Mouse (Mus musculus): ENCODE data around the gene Retreg1. TPM values are rescaled to one million over a fixed set of nuclear protein-coding genes. Genes with fewer than 3 reads are reported as not detected.

Gene Retreg1
- total RNA-seq, 2 experiments from 2014 or later: 170 to 181 TPM

GRCm38 (mm10) chr15:25948257-25949223 is 105.6 kb downstream of the Retreg1 start:
- peak overlapping the region; percentile 95 for H3K27ac ChIP-seq
- DNase-seq: peak; percentile 76
- H3K4me3 ChIP-seq: peak overlapping the region; percentile 79
- no peak for TF ChIP-seq CTCF (IDR thresholded peaks at IDR 0.05)
- intact Hi-C loops (cut with DNase I): loop anchor here (2.0 kb wide), 1 partner anchor 34 kb away; no protein-coding TSS in a partner anchor

- H3K4me3 ChIP-seq: no peak overlapping the region
- intact Hi-C loops (cut with DNase I): loop anchor here (2.0 kb wide), 1 partner anchor 35 kb away; no protein-coding TSS in a partner anchor
- no peak for TF ChIP-seq CTCF (IDR thresholded peaks at IDR 0.05)
- H3K27ac ChIP-seq: peak overlapping the region; percentile 95
- DNase-seq: no peak
Measured at GRCm38 (mm10) chr15:25949696-25950095, 106.7 kb downstream of the Retreg1 start.

- no peak for TF ChIP-seq CTCF (IDR thresholded peaks at IDR 0.05)
- H3K4me3 ChIP-seq: no peak overlapping the region
- intact Hi-C loops (cut with DNase I): no loop called here
- peak overlapping the region; percentile 95 for H3K27ac ChIP-seq
- no peak for DNase-seq
Measured at GRCm38 (mm10) chr15:25950584-25950983, 107.6 kb downstream of the Retreg1 start.

- TF ChIP-seq CTCF (IDR thresholded peaks at IDR 0.05): no peak
- Histone ChIP-seq H3K27ac (peak overlapping the region; percentile 95), H3K4me3 (no peak overlapping the region)
- intact Hi-C loops (cut with DNase I): no loop called here
- no peak for DNase-seq
Measured at GRCm38 (mm10) chr15:25951037-25951436, 108.1 kb downstream of the Retreg1 start.

GRCm38 (mm10) chr15:25956001-25956400 is 113.0 kb downstream of the Retreg1 start:
- H3K27ac ChIP-seq: peak overlapping the region; percentile 89
- no peak for DNase-seq
- TF ChIP-seq CTCF (IDR thresholded peaks at IDR 0.05): no peak
- intact Hi-C loops (cut with DNase I): loop anchor here (2.0 kb wide), 1 partner anchor 41 kb away; no protein-coding TSS in a partner anchor
- H3K4me3 ChIP-seq: peak overlapping the region; percentile 21; the same call in 1 of the 2 replicates

GRCm38 (mm10) chr15:25956422-25957117 is 113.6 kb downstream of the Retreg1 start:
- TF ChIP-seq CTCF (IDR thresholded peaks at IDR 0.05): no peak
- H3K4me3 ChIP-seq: peak overlapping the region; percentile 48
- DNase-seq: peak; percentile 53
- H3K27ac ChIP-seq: peak overlapping the region; percentile 89
- intact Hi-C loops (cut with DNase I): loop anchor here (2.0 kb wide), 1 partner anchor 42 kb away; no protein-coding TSS in a partner anchor

GRCm38 (mm10) chr15:25957651-25958050 is 114.7 kb downstream of the Retreg1 start:
- TF ChIP-seq CTCF (IDR thresholded peaks at IDR 0.05): no peak
- no peak for DNase-seq
- peak overlapping the region; percentile 48 for H3K4me3 ChIP-seq
- H3K27ac ChIP-seq: peak overlapping the region; percentile 89
- intact Hi-C loops (cut with DNase I): loop anchor here (2.0 kb wide), 1 partner anchor 43 kb away; no protein-coding TSS in a partner anchor

GRCm38 (mm10) chr15:25959375-25959774 is 116.4 kb downstream of the Retreg1 start:
- Histone ChIP-seq H3K4me3 (no peak overlapping the region), H3K27ac (peak overlapping the region; percentile 6)
- intact Hi-C loops (cut with DNase I): no loop called here
- TF ChIP-seq CTCF (IDR thresholded peaks at IDR 0.05): peak; percentile 71
- DNase-seq: no peak

GRCm38 (mm10) chr15:25960231-25960630 is 117.3 kb downstream of the Retreg1 start:
- intact Hi-C loops (cut with DNase I): loop anchor here (2.0 to 10.0 kb wide), 2 partner anchors 59 to 225 kb away; no protein-coding TSS in a partner anchor
- no peak for TF ChIP-seq CTCF (IDR thresholded peaks at IDR 0.05)
- Histone ChIP-seq H3K4me3 (no peak overlapping the region), H3K27ac (peak overlapping the region; percentile 6)
- DNase-seq: no peak

- intact Hi-C loops (cut with DNase I): loop anchor here (10.0 kb wide), 1 partner anchor 231 kb away; no protein-coding TSS in a partner anchor
- Histone ChIP-seq H3K27ac (peak overlapping the region; percentile 81), H3K4me3 (no peak overlapping the region)
- no peak for DNase-seq
- TF ChIP-seq CTCF (IDR thresholded peaks at IDR 0.05): no peak
Measured at GRCm38 (mm10) chr15:25966220-25966774, 123.3 kb downstream of the Retreg1 start.

GRCm38 (mm10) chr15:25971596-25971995 is 128.6 kb downstream of the Retreg1 start:
- no peak for TF ChIP-seq CTCF (IDR thresholded peaks at IDR 0.05)
- intact Hi-C loops (cut with DNase I): no loop called here
- Histone ChIP-seq H3K27ac (no peak overlapping the region), H3K4me3 (no peak overlapping the region)
- DNase-seq: no peak

GRCm38 (mm10) chr15:25972758-25973157 is 129.8 kb downstream of the Retreg1 start:
- Histone ChIP-seq H3K27ac (no peak overlapping the region), H3K4me3 (no peak overlapping the region)
- intact Hi-C loops (cut with DNase I): no loop called here
- no peak for DNase-seq
- no peak for TF ChIP-seq CTCF (IDR thresholded peaks at IDR 0.05)

All from gastrocnemius, adult 2 months (tissue).